Mouse (Mus musculus) MN1 (cell line): Measurements from ENCODE around the gene Gprin1.

ENCODE experiments used
- DNase-seq: peaks from one replicate; pipeline ENCODE4 v3.0.0-alpha.2; 2016; ENCODE audit warnings: low spot score

Gprin1 gene

DNA sequence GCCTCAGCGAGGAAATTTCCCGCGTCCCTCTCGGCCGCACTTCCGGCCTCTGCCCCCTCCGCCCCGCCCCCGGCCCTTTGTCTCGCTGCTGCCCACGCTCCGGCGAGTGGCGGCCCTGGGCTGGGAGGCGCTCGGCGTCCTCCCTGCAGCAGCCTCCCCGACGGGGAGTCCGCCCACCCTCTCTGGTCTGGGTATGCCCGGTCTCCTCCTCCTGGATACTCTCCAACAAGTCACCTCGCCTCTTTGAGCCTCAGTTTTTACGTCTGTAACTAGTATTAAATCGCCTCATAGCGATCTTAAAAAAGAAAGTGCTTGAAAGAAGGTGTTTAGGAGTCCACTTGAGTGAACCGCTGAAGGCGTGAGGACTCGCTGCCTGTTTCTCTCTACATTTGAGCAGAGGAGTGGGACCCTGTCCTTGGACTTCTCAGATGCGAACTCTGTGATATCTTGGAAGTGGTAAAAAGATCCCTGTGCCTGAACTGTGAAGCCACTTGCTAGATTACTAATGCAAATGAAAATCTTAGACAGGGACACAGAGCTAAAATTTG is at the start of gene Gprin1:
Gene Gprin1 (minus strand): TSS at position 11 of the 548 bp plus-strand sequence.
- DNase-seq, result peak; percentile 87

DNA sequence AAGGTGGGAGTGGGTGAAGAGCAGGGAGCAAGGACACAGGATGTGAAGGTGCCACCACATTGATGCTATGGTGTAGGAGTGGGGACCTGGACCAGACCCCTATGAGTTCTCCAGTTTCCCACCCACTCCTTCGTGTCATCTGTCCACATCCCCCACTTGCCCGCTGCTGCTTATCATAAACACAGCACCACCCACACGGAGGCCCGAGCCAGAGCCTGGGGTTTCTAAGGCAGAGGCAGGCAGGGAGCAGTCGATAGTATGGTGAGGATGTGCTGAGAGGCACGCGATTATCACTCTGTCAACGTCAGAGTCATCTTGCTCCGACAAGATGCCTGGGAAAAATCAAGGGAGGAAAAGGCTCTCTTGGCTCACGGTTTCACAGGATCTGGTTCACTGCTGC is 49.1 kb upstream of the Gprin1 start:
- no peak for DNase-seq

DNA sequence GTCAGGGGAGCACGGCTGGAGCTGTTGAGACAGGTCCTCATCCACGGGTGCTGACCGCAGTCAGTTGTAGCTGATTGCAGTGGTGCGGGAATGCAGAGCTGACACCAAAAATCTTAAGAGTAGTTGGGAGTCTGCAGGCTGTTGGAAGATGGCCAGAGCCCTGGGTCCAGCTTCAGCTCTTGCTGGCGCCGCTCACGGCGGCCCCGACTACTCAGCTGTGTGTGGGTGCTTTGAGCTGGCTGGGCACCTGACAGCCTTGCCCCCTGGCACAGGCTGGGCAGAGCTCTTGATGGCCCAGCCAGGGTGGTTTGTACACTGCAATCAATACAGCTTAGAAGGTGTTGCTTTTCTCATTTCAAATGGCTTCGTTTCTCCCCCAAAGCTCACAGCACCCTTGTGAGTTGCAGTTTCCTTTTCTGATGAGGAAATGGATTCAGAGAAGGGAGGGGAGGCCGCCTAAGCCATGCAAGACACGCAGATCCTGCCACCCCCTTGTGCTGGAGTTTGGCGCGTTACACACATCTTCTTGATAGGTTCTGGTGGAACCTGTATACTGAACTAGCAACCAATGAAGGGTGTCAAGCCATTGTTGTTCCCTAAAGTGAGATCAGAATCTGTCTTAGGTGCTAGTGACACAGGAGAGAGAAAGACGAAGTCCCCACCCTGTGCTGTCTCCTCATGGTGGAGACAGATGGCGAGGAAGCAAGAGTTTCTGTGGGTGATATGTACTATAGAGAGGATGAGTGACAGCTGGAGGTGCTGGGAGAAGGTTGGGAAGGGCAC is 48.4 kb upstream of the Gprin1 start:
- DNase-seq, result no peak

DNA sequence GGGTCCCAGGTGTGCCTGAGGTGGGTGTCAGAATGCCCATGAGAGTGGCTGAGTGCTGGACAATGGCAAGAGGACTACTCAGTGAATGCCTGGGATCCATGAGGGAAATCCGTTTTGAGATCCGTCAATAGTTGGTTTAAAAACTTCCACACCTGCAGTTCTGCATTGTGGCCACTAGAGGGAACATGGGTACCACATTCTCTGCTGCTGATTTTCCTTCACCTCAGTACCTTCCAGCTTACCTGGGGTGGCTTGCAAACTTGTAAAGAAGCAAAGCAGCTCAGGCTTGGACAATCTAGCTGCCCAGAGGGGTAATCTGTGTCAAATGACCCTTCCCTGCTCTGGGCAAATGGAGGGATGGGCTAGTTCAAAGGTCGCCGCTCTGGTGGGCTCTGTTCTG is 47.7 kb upstream of the Gprin1 start:
- peak; percentile 71 for DNase-seq

DNA sequence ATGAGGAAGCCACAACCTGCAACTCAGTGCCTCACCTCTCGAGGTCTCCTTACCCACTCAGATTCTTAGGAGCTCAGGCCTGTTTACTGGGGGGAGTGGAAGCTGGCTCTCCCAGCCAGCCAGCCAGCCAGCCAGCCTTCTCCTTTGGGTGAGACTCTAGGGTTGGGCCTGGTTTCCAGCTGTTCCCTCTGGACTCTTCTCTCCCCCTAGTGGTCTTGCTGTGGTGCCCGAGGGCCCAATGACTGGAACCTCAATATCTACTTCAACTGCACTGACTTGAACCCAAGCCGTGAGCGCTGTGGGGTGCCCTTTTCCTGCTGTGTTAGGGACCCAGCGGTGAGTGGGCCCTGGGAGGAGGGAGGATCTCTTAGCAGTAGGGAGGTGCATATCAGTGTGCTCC is 45.2 kb upstream of the Gprin1 start:
- peak; percentile 58 for DNase-seq

DNA sequence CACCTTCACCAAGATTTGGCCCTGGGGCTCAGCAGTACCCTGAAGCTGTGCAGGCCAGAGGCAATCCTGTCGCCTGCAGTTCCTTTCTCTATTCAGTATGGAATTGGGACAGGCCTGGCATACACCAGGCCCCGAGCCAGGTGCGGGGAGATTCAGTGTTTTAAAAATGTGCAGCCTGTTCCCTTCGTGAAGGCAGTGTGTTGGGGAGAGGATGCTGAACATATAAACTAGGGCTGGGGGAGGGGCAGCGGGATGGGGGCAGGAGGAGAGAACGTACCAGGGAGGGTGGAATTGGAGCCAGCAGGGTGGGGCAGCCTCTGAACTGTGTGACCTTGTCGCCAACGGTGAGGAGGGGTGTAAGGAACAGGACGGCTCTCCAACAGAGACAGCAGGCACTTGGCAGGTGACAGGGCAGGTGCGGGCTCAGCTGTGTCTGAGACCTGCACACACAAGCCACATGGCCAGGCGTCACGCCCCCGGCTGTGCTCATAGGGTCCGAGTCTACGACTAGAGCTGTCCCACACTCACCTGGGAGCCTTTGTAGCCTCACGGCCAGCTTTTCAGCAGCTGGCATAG is 44.4 kb upstream of the Gprin1 start:
- DNase-seq, result no peak

- no peak for DNase-seq
Observed at GRCm38 (mm10) chr13:54792259-54793230, 42.9 kb upstream of the Gprin1 start.

DNA sequence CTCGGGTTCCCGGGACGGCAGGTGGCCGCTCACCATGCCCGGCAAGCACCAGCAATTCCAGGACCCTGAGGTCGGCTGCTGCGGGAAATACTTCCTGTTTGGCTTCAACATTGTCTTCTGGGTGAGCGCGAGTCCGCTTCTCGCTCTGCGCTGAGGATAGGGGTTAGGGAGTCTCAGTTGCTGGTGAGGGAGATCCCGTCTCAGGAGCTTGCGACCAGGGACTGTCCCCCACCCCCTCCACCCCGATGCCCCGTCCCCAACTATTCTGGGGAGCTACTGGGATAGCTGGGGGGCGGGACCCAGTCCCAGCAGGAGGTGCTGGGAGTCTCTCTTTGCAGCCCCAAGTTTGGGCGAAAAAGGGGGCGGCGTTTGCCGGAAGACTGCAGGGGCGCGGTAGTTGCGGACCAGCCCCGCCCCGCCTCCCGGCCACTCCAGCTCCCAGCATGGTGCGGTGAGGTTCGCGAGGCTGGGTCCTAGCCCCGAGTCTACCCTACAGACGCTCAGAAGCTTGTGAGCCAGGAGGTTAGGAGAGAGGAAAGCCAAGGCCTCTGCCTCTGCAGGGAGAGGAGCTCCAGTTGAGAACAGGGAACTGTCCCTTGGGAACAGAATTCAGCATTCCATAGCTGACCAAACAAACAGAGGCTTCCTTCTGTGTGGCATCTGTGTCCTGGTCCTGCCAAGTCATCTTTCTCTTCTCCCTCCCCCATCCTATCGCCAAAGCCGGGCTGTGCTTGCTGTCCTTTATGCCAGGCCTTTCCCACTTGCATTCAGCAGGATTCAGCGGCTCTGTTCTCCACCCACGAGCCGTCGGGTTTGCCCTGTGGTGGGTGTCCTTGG is 40.1 kb upstream of the Gprin1 start:
- DNase-seq, result peak; percentile 74

DNA sequence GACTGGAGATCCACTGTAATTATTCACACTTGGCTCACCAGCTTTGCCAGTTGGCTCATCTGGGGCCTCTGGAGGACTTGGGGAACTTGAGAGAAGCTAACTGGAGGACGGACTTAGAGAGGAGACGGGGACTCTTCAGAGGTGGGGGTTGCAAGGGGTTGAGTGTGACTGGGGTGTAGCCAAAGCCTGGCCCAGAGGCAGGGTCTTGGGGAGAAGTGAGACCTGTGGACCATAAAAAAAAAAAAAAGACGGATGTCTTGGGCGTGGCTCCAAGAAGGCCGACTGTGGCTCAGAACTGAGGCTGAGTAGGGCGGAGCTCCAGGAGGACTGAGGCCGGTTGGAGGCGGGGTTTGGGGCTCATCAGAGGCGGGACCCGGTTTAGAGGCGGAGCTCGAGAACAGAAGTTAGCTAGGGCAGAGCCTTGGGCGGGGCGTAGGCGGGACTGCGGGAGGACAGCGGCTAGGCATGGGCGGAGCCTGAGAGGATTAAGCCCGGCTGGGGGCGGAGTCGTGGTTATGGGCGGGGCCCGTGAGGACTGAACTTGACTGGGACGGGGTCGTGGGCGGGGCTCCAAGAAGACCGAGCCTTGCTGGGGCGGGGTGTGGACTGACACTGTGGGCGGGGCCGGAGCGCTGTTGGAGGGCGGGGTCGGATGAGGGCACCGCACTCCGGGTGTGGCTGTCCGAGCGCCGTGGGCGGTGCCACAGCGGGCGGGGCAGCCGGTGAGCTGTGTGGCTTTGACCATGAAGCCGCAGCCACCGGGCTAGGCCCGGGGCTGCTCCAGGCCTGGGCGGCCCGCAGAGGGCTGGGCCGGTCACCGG is 39.3 kb upstream of the Gprin1 start, which contains the start of gene Tspan17:
Gene Tspan17 (plus strand): TSS at position 638 of the 821 bp plus-strand sequence.
- DNase-seq, result peak; percentile 98

DNA sequence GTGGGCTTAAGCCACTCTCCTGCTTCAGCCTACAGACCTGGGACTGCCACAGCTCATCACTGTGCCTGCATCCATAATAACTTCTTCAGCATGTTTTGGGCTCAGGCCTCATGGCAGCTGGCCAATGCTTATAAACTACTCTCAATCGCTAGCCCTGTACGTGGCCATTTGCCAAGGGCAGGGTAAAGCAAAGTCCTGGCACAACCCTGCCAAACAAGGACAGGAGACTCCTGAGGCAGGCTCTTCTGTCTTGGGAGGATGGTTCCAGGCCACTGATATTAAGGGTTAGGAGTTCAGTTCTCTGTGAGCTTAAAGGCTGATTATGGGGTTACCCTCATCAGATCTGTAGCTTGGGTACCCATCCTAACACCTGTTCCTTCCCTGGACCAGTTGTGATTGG is 37.9 kb upstream of the Gprin1 start:
- peak; percentile 73 for DNase-seq

- DNase-seq, result no peak
Observed at GRCm38 (mm10) chr13:54783698-54784097, 34.0 kb upstream of the Gprin1 start, which contains the start of gene Eif4e1b. Gene Eif4e1b (plus strand): TSS chr13:54783998.

GRCm38 (mm10) chr13:54783235-54783634 is 33.6 kb upstream of the Gprin1 start:
- no peak for DNase-seq

DNA sequence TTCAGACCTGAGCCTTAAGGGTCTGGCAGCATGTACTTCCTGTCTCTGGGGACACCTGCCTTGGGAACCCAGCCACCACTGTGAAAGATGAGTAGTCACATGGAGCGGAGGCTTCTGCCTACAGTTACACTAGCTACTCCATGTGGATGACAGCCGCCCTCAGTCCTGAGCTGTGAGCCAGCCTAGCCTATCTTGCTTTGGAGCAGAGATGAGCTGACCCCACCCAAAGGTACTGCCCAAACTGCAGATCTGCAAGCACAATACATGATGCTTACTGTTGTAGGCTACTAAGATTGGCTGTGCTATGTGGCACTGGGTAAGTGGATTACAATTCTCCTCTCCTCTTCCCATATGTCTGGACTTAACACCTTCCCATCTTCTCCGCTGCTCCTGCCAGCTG is 31.4 kb upstream of the Gprin1 start:
- no peak for DNase-seq

DNA sequence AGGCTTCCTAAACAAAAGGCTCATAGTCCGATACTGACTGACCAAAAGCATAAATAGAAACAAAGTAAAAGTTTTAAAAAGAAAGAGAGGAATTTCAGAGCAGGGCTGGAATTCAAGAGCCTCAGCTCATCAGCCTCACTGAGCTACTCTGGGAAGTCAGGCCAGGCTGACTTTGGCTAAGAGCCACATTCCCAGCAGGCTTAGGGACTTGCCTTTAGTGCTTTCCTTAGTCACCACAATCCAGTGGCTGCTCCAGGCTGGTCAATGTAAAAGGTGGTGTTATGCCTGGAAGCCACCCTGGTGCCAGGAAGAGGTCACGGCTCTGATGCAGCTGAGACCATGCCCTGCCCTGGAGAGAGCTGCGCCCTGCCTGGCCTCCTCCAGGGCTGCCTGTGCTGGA is 30.9 kb upstream of the Gprin1 start:
- peak; percentile 64 for DNase-seq

DNA sequence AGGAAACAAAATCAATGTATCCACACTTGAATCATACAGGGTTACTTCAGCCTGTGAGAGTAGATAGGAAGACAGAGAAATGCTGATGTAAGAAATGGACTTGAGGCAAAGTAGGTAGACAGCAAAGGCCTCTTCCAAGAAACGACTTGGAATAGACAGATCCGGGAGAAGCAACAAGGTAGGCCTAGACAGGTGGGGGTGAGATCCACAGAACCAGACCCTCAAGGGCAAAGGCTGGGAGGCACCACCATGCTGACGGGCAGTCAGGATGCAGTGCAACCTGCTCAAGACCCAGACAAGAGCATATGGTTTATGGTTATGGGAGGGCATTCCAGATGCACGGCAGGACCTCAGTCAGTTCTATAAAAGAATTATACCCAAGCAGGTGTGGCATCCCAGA is 17.3 kb upstream of the Gprin1 start:
- DNase-seq, result no peak

GRCm38 (mm10) chr13:54766192-54766768 is 16.6 kb upstream of the Gprin1 start, which contains the start of gene Sncb:
Gene Sncb (minus strand): TSS chr13:54766595.
- peak; percentile 89 for DNase-seq

DNA sequence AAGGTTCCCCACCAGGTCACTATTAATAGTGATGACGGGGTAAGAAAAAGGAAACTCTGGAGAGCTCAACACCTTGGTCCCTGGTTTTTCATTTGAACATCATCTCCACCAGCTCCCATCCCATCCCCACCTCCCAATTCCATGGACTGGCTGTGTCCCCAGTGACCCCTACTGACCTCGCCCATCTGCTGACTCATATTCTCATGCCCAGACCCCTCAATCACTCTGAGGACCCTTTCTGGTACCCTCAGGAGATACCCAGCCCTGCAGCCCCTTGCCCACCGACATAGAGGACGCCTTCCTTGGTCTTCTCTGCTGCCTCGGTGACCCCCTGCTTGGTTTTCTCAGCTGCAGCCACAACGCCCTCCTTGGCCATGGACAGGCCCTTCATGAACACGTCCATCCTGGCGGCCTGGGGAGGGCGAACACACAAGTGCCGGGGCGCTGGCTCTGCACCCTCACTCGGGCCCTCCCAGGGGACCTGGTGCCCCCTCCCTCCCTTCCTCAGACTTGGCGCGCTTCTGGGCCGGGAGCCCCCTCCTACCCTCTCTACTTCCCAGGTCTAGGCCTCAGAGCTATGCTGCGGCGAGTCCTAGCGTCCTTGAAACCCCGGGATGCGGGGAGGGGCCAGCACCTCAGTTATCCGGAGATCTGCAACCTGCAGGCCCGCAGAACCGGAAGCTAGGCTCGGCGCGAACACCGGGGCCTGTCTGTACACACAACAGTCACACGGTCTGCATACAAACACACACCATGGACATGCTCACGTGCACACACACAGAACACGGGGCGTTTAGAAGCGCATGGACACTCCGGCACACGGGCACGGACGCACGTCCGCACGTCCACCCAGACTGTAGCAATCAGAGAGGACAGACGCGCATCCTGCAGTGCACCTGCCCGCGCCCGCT is 15.9 kb upstream of the Gprin1 start:
- DNase-seq, result peak; percentile 41

DNA sequence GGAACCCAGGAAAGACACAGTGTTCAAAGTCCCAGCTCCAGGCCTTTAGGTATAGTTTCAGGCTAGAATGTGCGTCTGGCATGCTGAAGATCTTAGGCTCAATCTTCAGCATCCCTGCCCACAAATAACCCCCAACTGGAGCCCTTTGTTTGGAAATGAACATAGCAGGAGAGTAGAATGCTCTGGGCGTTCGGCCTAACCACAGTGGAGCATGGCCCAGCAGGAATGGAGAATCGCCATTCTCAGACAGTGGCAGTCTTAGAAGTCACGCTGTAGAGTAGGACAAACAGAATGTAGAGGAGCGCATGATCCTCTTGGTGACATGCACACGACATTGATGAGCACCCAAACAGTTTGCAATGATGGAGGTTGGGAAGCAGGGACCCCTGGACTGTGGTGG is 11.2 kb upstream of the Gprin1 start:
- no peak for DNase-seq
